Mouse (Mus musculus) mature B cell (primary cell): Measurements from ENCODE around the gene Mid1.
"Not testable (repeated sequence)": the region's sequence is repeated elsewhere in the genome, so short reads cannot be mapped to it uniquely, and the experiment has no call there.

ENCODE experiments used
- in situ Hi-C: fragments of 300-500 bp; cut with MboI; formaldehyde crosslinking; loops from 2 replicates; pipeline ENCODE4 v1.14.3; 2019

Mid1 gene

DNA sequence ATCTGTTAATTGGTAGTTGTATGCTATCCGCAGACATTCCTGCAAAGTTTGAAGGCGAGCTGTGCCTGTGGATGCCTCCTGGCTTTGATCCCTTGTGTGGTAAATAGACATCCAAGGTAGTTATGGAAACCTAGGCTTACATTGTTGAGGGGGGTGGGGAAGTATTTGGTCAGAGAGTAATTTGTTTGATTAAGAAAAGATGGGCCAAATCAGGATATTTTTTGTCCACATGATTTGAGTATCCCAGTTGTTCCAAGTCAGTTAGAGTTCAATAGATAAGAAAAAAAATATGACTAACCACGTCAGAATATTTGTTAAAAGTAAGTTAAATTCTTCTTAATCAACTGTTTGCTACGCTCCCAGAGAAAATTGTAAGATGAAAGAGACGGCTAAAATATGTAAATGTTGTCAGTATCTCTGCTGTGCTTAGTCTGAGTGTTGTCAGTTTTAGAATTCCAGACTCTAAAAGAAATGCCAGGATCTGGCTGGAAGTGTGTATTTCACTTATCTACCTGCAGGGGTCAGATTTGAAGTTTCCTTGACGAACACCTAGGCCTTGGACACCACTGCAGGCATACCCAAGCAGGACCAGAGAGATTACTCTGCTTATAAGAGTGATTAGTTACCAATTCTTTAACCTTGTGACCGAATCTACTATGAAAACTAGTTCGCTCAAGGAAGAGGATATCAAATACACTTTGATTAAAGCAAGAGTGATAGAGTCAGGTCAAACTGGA is 198.7 kb downstream of the Mid1 start:
- in situ Hi-C loops = no loop called here

DNA sequence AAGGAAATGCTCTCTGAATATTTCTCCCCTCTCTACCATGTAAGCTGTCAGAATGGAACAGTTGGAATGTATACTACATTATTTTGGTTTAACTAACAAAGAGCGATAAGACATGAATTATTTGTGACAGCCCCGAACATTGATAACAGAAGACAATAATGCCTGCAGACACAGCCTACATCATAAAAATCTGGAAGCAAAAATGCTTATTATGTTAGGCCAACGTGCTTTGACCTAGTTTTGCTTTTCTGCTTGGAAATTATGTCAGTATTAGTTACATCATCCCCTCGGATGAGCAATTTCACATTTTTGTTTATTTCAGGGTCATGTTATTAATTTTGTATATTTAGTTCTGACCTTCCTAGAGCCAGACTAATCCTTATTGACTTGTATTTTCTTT is 205.5 kb downstream of the Mid1 start:
- in situ Hi-C loops = no loop called here

DNA sequence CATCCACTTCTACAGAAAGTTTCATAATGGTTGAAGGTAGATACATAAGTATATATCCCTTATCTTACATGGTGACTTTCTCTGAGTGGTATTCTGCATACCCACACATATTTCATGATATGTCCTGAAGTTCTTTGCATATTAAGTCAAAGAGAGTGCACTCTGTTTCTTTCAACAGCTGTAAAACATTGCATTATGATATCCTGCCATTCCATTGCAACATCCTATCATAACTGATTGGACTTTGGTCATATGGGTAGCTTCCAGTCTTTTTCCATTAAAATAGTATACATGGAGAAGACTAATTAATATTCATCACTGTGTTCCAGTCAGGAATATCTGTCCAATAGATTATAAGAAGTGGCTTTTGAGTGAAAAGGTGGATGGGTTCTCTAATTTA is 207.1 kb downstream of the Mid1 start:
- in situ Hi-C loops = no loop called here

DNA sequence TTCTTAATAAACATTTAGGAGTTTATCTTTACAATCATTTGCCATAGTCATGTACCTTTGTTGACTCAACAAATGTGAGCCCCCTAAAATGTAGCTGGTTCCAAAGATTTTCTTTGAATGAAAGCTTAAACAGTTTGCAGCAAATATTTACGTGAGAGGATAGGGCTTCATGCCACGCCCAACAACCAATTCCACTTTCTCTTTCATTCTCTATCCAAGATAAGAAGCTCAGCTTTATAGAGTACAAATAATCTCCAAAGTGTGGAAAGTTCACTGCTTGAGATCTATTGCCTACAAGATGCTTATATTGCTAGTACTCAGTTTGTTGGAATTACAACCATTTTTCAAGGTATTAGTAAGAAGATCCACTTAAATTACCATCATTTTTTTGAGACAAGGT is 207.6 kb downstream of the Mid1 start:
- in situ Hi-C loops = no loop called here

DNA sequence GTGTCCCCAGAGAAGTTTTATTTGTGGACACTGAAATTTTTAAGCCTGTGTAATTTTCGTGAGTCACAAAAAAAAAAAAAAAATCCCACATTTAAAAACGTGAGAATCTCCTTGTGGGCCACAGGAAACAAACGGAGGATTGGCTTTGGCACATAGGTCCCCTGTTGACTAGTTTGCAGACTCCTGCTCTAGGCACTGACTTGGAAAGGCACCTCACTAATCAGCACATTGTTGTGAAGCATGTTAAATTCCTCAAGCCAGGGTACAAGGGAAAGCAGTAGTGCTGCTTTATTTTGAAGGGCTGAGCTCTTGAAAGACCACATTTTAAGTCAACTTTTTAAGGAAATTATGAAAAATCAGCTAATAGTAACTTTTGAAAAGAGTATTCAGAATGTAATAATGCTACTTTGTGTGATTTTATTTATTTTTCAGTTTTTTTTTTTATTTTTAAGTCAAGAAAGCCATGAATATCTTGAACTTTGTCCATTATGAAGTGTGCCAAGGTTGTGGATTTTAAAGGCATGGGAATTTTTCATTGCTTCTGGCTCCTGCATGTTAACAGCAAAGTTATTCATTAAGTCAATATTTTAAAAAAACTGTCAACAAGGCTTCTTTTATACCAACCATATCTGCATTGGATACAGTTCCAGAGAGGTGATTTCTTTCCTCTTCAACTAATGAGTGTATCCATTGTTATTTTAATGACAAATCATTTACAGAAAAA is 214.4 kb downstream of the Mid1 start:
- in situ Hi-C loops = no loop called here

DNA sequence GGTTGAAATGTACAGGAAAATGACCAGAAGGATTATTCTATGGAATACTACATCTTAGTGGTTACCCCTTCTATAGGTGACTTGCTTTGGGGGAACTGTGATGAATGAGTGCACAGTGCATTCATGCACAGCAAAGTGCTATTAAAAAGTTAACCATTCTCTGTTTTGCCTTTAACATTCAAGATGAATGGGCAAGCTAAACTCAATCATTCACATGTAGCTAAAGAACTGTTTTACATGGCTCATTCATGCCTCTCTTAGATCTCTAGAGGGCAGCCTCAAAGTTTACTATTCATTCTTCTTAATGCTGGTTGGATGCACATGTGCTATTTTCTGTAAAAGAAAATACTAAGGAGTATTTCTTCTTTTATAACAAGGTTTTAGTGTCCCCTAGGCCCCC is 217.9 kb downstream of the Mid1 start:
- in situ Hi-C loops = no loop called here

DNA sequence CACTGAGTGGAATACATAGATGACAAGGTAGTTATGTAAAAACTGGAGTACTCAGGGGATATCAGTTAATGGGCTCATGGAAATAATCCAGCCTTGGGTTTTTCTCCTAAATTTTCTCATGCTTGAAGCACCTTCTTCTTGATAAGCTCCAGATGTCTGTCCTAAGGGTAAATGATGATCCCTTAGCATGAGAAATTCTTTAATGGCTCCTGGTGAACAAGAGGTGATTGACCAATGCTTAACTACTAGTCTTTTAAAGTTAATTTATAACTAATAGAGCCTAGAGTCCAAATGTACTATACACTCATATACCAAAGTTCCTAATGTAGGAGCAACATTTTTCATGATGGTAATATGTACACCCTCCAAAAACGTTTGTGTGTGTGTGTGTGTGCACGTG is 218.7 kb downstream of the Mid1 start:
- in situ Hi-C loops = no loop called here

DNA sequence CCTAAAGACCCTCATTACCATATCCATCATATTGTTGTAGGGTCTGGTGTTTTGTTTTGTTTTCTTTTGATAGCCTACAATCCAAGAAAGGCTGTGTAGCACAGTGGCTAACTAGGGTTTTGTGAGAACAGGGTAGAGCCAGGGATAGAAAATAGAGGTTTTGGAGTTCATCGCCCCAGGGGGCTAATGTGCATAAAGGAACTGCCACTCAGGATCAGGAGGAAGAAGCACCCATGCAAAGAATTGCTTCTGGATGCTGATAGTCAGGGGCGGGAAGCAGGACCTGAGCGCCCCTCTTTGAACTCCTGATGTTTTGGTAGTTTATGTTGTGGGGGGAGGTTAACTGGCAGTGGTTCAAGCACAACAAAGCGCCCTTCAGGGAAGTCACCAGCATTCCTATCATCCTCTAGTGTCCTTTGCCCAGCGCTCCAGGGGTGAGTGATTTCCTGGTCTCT is 221.1 kb downstream of the Mid1 start:
- in situ Hi-C loops = no loop called here

DNA sequence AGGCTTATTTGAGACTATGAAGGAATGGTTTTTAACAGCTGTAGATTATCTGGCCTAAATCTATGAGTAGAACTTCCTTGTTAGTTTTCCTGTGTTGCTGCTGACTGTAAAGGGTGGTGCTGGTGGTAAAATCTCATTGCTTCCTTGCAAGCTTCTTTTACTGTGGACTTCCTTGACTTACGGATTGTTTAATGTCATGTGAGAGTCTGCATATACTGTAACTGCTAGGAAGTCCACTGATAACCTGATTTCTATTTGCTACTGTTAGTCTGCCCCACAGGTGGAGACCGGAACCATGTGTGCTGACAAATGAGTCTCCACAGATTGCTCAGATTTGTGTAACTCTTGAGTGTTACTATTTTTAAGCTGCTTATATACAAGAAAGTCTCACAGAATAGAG is 224.9 kb downstream of the Mid1 start:
- in situ Hi-C loops = no loop called here

DNA sequence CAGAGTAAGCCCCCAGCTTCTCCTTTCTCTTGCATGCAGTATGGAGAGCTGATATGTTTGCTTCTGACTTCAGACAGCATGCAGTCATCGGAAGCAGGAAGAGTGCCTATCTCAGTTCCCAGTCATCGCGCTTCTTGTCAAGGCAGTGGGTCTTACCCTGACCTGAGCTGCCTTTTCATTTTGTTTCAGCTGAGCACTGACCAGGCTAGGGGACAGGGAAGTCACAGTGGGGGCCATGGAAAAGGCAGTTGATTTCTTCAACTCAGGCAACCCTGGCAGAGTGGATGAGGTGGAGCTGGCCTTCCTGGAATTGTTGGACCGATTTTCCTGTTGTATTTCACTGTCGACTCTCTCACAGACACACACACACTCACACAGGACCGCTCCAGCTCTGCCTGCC is 230.7 kb downstream of the Mid1 start:
- in situ Hi-C loops = no loop called here

DNA sequence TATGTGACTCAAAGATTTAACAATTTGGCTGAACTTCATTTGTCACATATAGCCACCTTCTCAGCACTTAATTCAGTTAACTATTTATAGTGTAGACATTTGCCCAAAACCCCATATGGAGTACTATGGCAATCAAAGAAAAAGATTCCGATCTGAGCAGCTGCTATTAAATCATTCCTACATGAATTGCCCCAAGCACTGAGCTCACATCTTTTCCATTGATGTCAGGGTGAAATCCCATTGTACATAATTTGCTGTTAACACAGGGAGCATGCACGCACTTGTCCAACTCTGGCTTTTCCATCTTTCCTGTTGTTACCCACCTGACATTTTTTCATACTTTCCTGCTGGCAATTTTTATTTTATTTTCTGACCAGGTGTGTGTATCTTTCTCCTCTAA is 237.5 kb downstream of the Mid1 start:
- in situ Hi-C loops = no loop called here

DNA sequence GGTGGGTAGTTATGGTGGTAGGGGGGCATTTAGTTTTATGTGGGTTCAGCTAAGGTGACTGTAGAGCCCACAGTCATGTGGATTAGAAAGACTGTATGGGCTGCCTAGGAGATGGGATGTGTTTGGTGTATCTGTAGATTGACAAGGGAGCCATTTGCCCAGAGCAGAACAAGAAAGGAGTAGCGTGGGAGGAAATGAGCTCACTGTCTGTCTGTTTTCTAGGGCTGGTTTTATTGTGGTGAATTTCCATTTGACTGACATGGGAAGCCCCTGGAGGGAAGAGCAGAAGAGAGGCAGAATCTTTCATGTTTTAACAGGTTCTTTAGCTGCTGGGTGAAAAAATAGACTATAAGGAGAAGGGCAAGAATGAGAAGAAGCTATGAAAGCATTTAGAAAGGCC is 238.4 kb downstream of the Mid1 start:
- in situ Hi-C loops = no loop called here

DNA sequence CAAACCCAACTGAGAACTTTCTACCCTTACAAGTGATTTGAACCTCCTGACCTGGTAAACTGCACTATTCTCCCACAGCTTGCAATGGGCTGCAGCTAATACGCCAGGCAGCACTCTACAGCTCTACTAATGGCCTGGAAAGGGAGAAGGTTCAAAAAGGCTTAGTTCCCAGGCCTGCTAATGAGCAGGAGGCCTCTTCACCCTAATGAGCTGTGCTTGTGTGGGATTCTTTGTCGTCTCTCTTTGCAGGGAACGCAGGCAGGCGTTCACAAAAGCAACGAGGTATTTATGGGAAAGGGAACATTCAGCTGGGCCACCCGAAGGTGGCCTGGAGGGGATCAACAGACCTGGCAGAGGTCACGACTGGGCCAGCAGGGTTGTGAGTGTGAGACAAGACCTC is 240.6 kb downstream of the Mid1 start:
- in situ Hi-C loops = no loop called here

DNA sequence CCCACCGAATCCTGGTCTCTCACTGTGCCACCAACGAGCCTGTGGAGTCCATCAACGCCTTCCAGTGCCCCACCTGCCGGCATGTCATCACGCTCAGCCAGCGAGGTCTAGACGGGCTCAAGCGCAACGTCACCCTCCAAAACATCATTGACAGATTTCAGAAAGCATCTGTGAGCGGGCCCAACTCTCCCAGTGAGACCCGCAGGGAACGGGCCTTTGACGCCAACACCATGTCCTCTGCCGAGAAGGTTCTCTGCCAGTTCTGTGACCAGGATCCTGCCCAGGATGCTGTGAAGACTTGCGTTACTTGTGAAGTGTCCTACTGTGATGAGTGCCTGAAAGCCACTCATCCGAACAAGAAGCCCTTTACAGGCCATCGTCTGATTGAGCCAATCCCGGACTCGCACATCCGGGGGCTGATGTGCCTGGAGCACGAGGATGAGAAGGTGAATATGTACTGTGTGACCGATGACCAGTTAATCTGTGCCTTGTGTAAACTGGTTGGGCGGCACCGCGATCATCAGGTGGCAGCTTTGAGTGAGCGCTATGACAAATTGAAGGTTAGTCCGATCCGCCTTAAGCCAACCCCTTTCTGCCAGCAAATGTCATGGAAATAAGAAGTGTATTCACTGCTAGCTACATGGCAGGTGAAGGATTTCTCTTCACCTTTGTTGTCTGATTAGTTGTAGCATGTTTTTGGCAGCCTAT is 242.3 kb downstream of the Mid1 start:
- in situ Hi-C loops = no loop called here

DNA sequence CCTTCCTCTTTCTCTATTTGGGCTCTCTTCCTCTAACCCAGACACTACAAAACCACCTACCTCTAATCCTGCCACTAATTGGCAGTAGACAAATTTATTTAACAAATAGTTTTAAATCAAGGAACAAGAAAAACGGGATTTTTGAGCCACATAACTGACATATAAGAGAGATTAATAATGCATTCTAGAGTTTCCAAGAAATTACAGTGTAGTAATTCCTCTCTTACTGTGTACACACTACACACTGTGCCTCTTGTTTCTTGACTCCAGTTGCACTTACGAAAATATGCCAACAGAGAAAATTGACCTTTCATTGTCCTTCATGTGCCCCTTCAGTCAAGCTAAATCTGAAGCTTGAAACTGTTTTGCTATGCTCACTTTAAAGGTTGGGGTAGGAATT is 245.9 kb downstream of the Mid1 start:
- in situ Hi-C loops = no loop called here

DNA sequence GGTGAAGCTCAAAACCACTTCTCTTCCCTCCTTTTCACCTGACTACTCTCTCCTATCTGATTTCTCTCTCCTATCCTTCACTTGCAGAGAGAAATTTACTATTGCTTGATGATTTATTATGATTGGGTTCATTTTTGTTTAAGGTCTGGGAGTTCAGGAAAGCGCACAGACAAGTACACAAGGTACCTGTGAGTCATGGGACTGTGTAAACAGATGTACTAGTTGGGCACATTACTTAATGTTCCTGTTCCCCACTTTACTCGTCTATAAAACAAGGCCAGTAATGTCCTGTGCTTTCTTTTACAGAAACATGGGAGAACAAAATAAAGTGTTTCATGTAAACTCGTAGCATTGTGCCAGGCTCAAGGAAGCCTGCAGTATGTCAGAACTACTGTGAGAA is 248.2 kb downstream of the Mid1 start:
- in situ Hi-C loops = no loop called here

DNA sequence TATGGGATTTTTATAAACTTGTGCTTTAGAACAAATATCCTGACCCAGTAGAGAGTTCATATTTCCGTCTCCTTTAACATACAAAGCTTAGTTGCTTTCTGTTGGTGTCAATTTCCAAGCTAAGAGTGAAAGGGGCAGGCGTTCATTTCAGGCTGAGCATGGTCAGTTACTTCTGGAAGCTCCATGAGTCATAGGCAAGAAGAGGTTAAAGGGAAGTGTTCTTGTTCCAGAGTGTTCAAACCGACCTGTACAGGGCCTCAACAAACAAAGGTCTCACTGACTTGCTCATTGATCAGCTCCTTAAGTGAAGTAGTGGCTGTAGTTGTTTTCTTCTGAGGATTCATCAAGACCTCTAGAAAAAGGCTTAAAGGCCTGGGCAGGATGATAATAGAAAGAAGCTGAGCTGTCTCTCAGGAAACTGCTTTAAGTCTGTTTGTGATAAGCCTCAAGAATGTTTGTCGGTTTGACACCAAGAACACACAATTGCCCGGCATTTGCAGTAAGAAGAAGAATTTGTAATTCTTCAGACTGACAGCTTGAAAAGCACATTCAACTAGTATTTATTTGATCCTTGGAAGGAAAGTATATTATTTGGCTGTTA is 252.2 kb downstream of the Mid1 start:
- in situ Hi-C loops = no loop called here

DNA sequence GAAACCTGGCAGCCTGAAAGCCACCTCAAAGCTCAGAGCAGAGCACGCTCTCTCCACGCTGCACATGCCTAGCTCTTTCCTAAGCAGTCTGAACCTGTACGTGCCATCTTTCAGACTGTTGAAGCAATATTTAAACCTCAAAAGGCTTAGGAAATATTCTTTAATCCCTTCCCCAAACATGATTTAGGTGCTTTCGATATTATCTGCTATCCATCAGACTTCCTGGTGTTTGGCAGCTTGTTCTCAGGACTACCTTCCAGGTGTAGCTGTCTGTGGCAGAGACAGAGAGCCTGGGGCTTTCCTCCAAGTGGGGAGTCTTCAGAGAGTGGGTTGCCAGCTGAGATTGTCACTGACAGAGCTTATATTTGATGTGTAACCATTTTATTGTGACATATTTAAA is 255.5 kb downstream of the Mid1 start:
- in situ Hi-C loops = no loop called here

DNA sequence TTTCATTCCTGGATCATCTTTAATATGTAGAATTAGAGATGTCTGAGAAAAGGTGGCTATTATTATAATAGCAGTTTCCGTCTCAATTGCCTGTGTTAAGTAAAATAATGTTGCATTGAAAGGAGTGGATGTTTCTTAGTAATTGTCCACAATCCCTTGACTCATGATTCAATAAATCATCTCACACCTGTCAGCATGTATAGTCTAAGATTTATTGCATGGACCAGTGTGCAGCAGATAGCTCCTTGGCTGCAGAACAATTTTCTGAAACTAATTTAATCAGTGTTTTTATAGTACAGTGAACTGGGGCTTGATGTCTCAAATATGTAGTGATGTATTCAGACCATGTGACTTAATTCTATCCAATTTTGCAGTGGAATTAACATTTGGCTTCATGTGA is 265.6 kb downstream of the Mid1 start:
- in situ Hi-C loops = no loop called here

DNA sequence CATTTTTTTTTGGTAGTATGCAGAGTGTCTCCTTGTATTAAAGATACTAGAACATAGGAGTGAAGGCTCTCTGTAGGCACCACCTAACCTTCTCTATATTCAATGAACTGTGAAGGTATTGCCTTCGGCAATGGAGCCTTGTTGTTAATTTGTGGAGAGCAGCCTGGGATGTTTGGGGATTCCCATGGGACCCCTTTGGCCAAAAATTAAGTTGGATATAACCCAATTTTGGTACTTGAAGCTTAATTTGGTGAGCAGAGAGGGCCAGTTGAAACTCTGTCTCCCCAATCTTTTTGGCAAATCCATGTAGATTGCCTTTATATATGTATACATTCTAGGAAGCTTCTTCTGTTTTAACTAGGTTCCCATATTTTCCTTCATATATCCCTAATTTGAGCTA is 284.3 kb downstream of the Mid1 start:
- in situ Hi-C loops = no loop called here

DNA sequence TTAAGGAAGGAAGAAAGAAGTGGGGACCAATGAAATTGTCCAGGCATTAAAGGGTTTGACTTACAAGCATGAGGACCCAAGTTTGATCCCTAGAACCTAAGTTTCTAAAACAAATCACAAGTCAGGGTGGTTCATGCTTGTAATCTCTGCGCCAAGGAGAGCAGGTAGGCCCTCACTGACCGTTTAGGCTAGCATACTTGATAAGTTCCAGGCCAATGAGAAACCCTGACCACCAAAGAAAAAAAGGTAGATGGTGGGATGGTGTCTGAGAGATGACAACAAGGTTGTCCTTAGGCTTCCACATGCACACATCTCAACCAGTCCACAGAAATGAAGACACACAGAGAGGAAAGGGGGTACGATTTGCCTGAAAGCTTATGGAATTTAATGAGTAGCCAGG is 284.8 kb downstream of the Mid1 start:
- in situ Hi-C loops = not testable (repeated sequence)

DNA sequence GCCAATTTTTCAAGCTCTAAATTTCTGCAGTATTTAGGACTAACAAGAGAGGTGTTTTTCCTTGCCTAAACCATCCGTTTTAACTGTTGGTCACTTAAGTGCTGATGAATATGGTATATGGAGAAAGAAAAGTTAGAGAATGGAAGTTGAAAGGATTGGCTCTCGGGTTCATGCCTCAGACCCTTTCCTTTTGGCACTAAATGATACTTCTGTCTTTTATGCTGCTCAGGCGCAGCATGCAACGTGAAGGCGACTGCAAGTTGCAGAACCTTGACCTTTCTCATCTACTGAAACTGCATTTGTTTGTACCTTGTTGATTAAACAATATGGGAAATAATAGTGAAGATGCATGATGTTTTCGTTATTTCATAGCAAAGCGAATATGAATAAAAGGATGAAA is 285.5 kb downstream of the Mid1 start:
- in situ Hi-C loops = not testable (repeated sequence)

DNA sequence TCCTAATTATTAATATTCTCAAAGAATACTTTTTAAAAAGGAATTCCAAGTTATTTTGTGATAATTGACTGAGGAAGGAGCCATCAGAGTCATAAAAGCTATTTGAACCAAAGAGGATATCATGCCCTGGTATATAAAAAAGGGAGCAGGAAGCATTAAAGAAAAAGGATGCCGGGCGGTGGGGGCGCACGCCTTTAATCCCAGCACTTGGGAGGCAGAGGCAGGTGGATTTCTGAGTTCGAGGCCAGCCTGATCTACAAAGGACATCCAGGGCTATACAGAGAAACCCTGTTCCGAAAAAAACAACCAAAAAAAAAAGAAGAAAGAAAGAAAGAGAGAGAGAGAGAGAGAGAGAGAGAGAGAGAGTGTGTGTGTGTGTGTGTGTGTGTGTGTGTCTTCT is 286.6 kb downstream of the Mid1 start:
- in situ Hi-C loops = not testable (repeated sequence)
